Comparison of ENCODE assay signal across 8 mouse cellular contexts in genomic region chr3:94952806-94953205, GRCm38 (mm10). TPM values are rescaled to one million over a fixed set of nuclear protein-coding genes. Genes with fewer than 3 reads are reported as not detected.
DNase-seq lines count a peak whose midpoint lies in the region; ATAC-seq lines count a peak whose summit lies in the region.

No protein-coding gene starts in this region.

- H3K4me3 ChIP-seq in forebrain, embryonic 15.5 days, result peak overlapping the region; percentile 74

- no peaks in the 10 kb centered on the region for H3K27me3 ChIP-seq in forebrain, embryonic 15.5 days

- H3K4me1 ChIP-seq in forebrain, embryonic 15.5 days, result peaks cover 23% of the 10 kb centered on the region

- no peak for ATAC-seq in forebrain, embryonic 15.5 days (replicated peaks)
- peak; percentile 31 for ATAC-seq in megakaryocyte progenitor cell, adult 5-6 weeks (replicated peaks; ENCODE audit: poor library complexity)

- DNase-seq in cerebellum, adult 11 months, result peak; percentile 49
- no peak for DNase-seq in cerebellum, postnatal 4 days (ENCODE audit: low spot score in 2 of 2)
- peak; percentile 40 for DNase-seq in ZHBTc4 (ENCODE audit: low read depth, low spot score)
- DNase-seq in kidney, postnatal 10 days, result peak; percentile 72
- peak; percentile 59 for DNase-seq in thymus, postnatal 25 days
- DNase-seq in gastrocnemius, postnatal 25 days, result no peak

- H3K9ac ChIP-seq in forebrain, embryonic 15.5 days (replicated peaks), result 0 out of 2 replicates have a peak overlapping the region, but pooled peaks have one; percentile 82

- peak overlapping the region; percentile 63 for H3K4me2 ChIP-seq in forebrain, embryonic 15.5 days (replicated peaks)

- H3K27ac ChIP-seq in forebrain, embryonic 15.5 days (replicated peaks), result no peak overlapping the region

- H3K9me3 ChIP-seq in forebrain, embryonic 15.5 days, result no peaks in the 10 kb centered on the region

- H3K36me3 ChIP-seq in forebrain, embryonic 15.5 days, result peaks cover 6% of the 10 kb centered on the region

- 71% methylated on average over 5 of the region's 5 CpGs for WGBS in forebrain, embryonic 15.5 days

RNA-seq across cellular contexts. Expression of gene Rfx5, which starts 1.1 kb away (rescaled TPM):
- 5.4 and 6.0 TPM in 2 replicates for polyA plus RNA-seq in forebrain, embryonic 15.5 days (2015; fragmentation: Nextera tagmentation; extraction: Ambion mirVana)
- total RNA-seq in megakaryocyte progenitor cell, adult 5-6 weeks (2015), result 18.0 and 20.3 TPM in 2 replicates
- 16.2 and 20.3 TPM in 2 replicates for total RNA-seq in megakaryocyte progenitor cell, adult 5-6 weeks (2017)
- total RNA-seq in gastrocnemius, postnatal 25 days (2021), result 1 to 10 TPM; 3.3 to 6.6 TPM

RNA-seq across cellular contexts. Expression of gene Selenbp1, which starts 19.9 kb away (rescaled TPM):
- polyA plus RNA-seq in forebrain, embryonic 15.5 days (2015; fragmentation: Nextera tagmentation; extraction: Ambion mirVana), result 9.5 and 11.6 TPM in 2 replicates
- total RNA-seq in megakaryocyte progenitor cell, adult 5-6 weeks (2015), result 27.3 and 28.8 TPM in 2 replicates
- total RNA-seq in megakaryocyte progenitor cell, adult 5-6 weeks (2017), result 28.2 and 38.5 TPM in 2 replicates
- 10 to 100 TPM; 10.7 to 15.2 TPM for total RNA-seq in gastrocnemius, postnatal 25 days (2021)

RNA-seq across cellular contexts. Expression of gene Pi4kb, which starts 21.7 kb away (rescaled TPM):
- polyA plus RNA-seq in forebrain, embryonic 15.5 days (2015; fragmentation: Nextera tagmentation; extraction: Ambion mirVana), result 24.9 and 27.1 TPM in 2 replicates
- total RNA-seq in megakaryocyte progenitor cell, adult 5-6 weeks (2015), result 21.2 and 23.5 TPM in 2 replicates
- total RNA-seq in megakaryocyte progenitor cell, adult 5-6 weeks (2017), result 24.0 and 24.5 TPM in 2 replicates
- total RNA-seq in gastrocnemius, postnatal 25 days (2021), result 10 to 100 TPM; 20.2 to 23.8 TPM

Comparison
In these comparisons a context has a peak if more than half of its experiments do, and no peak if none do; other contexts are left out.
1. DNase-seq: peak in cerebellum, adult 11 months (single experiment), ZHBTc4 (single experiment), kidney, postnatal 10 days (single experiment) and thymus, postnatal 25 days (single experiment); none in cerebellum, postnatal 4 days (0 of 2) and gastrocnemius, postnatal 25 days (single experiment).